Mouse (Mus musculus) left cerebral cortex, postnatal 10 days (tissue): ENCODE measurements around the gene 1700122O11Rik. TPM values are rescaled to one million over a fixed set of nuclear protein-coding genes. Genes with fewer than 3 reads are reported as not detected.

Experiments used
- DNase-seq, 2 experiments: peaks; one replicate each; pipeline ENCODE4 v3.0.0; 2021 to 2022; ENCODE audit warnings: low spot score in 2 of 2, mixed read lengths in 1 of 2; ENCODE audit errors: extremely low spot score in 1 of 2
- intact Hi-C: fragments of 180-260 bp; cut with DNase I; formaldehyde crosslinking; loops from one replicate; pipeline ENCODE4 v1.15.1; 2025
- total RNA-seq, 2 experiments: library from RNA; stranded (reverse); gene quantifications; 2 replicates each; pipeline ENCODE4 v1.2.3; 2021

1700122O11Rik gene
- total RNA-seq, 2 experiments from 2014 or later: not detected

- intact Hi-C loops: no loop called here
Observed at GRCm38 (mm10) chr17:47997806-47998205, 40.3 kb downstream of the 1700122O11Rik start.

GRCm38 (mm10) chr17:47990392-47991123, 47.5 kb downstream of the 1700122O11Rik start:
- intact Hi-C loops: no loop called here
- DNase-seq: no peak

More at GRCm38 (mm10) chr17:47997806-47998205, 40.3 kb downstream of the 1700122O11Rik start:
- DNase-seq: no peak

- no peak for DNase-seq
- intact Hi-C loops: no loop called here
Observed at GRCm38 (mm10) chr17:47989951-47990378, 48.1 kb downstream of the 1700122O11Rik start.

GRCm38 (mm10) chr17:47988811-47989210, 49.3 kb downstream of the 1700122O11Rik start:
- intact Hi-C loops: no loop called here
- peak in 1 of 2 experiments; percentile 68 for DNase-seq

GRCm38 (mm10) chr17:47988074-47988473, 50.0 kb downstream of the 1700122O11Rik start:
- intact Hi-C loops: no loop called here
- no peak for DNase-seq

Other genes with a start within 250 kb of the 1700122O11Rik start
- 1 to 10 TPM; 1.5 to 1.7 TPM for gene Mdfi, start 203.6 kb downstream of the 1700122O11Rik start, total RNA-seq
- 10 to 100 TPM; 52.3 to 53.9 TPM for gene Foxp4, start 113.6 kb downstream of the 1700122O11Rik start, total RNA-seq
- not detected for gene 1700067P10Rik, start 51.0 kb upstream of the 1700122O11Rik start, total RNA-seq
- not detected for gene 9830107B12Rik, start 108.0 kb upstream of the 1700122O11Rik start, total RNA-seq
- not detected for gene A530064D06Rik, start 129.0 kb upstream of the 1700122O11Rik start, total RNA-seq
- not detected for gene Trem1, start 194.5 kb upstream of the 1700122O11Rik start, total RNA-seq
- gene Trem3, start 209.5 kb upstream of the 1700122O11Rik start, total RNA-seq: 1 to 10 TPM in 1 of 2 experiments, under 1 TPM in 1; 0.85 to 1.2 TPM
- not detected for gene Treml4, start 226.0 kb upstream of the 1700122O11Rik start, total RNA-seq